Mouse (Mus musculus) midbrain, embryonic 13.5 days (tissue): Measurements from ENCODE around the gene Fbxo33. TPM values are rescaled to one million over a fixed set of nuclear protein-coding genes. Genes with fewer than 3 reads are reported as not detected.

Experiments
- ATAC-seq: fragments of 200-750 bp; cut with Nextera tagmentation; 2 replicates; pipeline ENCODE4 v1.8.0; 2017; ENCODE audit warnings: mild to moderate bottlenecking, moderate TSS enrichment, moderate library complexity
- H3K27ac ChIP-seq: fragments of 300-500 bp; sonication (generic); 2 replicates; pipeline ENCODE4 v1.5.1; 2015; ENCODE audit warnings: inconsistent platforms, mild to moderate bottlenecking, moderate library complexity
- H3K27me3 ChIP-seq: fragments of 300-500 bp; sonication (generic); 2 replicates; pipeline ENCODE4 v1.6.1; 2015; ENCODE audit warnings: mild to moderate bottlenecking, inconsistent platforms
- H3K36me3 ChIP-seq: fragments of 300-500 bp; sonication (generic); 2 replicates; pipeline ENCODE4 v1.6.1; 2015; ENCODE audit warnings: mild to moderate bottlenecking, inconsistent platforms
- H3K4me1 ChIP-seq: fragments of 300-500 bp; sonication (generic); replicated peaks from 2 replicates; pipeline ENCODE4 v1.6.1; 2015; ENCODE audit warnings: inconsistent platforms
- H3K4me2 ChIP-seq: fragments of 300-500 bp; sonication (generic); replicated peaks from 2 replicates; pipeline ENCODE4 v1.6.1; 2015; ENCODE audit warnings: moderate library complexity, mild to moderate bottlenecking, inconsistent platforms
- H3K4me3 ChIP-seq: fragments of 300-500 bp; sonication (generic); replicated peaks from 2 replicates; pipeline ENCODE4 v1.5.1; 2015; ENCODE audit warnings: mild to moderate bottlenecking, inconsistent platforms
- H3K9ac ChIP-seq: fragments of 300-500 bp; sonication (generic); replicated peaks from 2 replicates; pipeline ENCODE4 v1.6.1; 2015; ENCODE audit warnings: mild to moderate bottlenecking, inconsistent platforms
- H3K9me3 ChIP-seq: fragments of 300-500 bp; sonication (generic); 2 replicates; pipeline ENCODE4 v1.6.1; 2016; ENCODE audit warnings: mild to moderate bottlenecking, inconsistent platforms
- WGBS: fragments of 180-500 bp; shearing (Covaris S2); methylation state at CpG from one replicate; pipeline ENCODE4 v1.1.7; 2015; 5-methylcytosine and 5-hydroxymethylcytosine counted together
- microRNA-seq: library from miRNA; unstranded; fragments of <30 nt; microRNA quantifications from one replicate; pipeline ENCODE4, GENCODE M21; 2016
- polyA plus RNA-seq: library from polyadenylated mRNA; unstranded; fragments of >200 nt; fragmentation: Nextera tagmentation; extraction: Ambion mirVana; gene quantifications from 2 replicates; pipeline ENCODE4 v1.2.1, GENCODE M21; 2015

The Fbxo33 gene
- polyA plus RNA-seq, 1 experiment from 2014 or later = 8.0 TPM

DNA sequence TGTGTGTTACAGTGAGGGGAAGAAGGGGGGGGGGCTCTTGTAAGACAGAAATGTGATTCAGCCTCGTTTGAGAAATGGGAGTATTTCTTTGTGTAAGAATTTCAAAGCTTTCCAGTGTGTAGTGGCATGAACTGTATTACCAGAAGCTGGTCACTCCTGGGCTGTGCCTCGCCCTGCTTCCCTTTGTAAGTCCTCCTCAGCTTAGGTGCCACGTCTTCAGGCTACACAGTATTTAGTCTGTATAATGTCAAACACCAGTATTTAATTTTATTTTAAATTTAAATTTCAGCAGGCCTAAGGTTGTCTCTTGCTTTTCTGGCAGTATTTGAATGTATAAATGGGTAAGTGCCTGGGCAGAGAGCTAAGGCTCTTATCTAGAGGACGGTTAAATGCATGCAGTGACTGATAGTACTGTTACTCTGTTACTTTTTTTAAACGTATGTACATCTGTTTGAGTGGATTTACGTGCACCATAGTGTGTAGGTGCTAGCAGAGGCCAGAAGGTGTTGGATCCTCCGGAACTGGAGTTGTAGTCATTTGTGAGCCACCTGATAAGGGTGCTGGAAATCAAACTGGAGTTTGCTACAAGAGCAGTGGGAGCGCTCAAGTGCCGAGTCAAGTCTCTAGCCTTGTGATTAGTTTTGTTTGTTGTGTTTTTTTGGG is 25.1 kb downstream of the Fbxo33 start:
- Histone ChIP-seq H3K4me3 (no peak overlapping the region), H3K4me1 (no peaks in the 10 kb centered on the region), H3K4me2 (no peak overlapping the region), H3K9me3 (no peaks in the 10 kb centered on the region), H3K27me3 (no peaks in the 10 kb centered on the region), H3K9ac (no peak overlapping the region), H3K27ac (no peak overlapping the region), H3K36me3 (peaks cover 41% of the 10 kb centered on the region)
- 88% methylated on average over 9 of the region's 9 CpGs for WGBS
- ATAC-seq = no peak

DNA sequence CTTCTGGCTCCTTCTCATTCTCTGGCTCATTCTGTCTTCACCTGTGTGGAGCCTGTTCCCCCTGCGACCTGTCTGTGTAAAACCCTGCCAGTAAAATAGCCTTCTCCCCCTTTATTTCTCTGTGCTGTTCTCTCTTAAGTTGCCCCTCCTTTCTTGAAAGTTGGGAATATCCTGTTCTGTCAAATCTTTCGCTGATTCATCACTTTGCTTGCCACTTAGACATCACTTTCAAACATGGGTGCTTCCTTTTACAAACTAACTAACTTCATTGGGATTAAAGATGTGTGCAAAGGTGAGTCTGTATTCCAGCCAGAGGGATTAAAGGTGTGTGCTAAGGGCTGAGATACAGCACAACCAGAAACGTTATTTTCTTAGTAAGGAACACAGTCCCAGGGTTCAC is 25.9 kb downstream of the Fbxo33 start:
- no peak overlapping the region for H3K27ac ChIP-seq
- no peak overlapping the region for H3K9ac ChIP-seq
- no peaks in the 10 kb centered on the region for H3K27me3 ChIP-seq
- no peaks in the 10 kb centered on the region for H3K4me1 ChIP-seq
- H3K36me3 ChIP-seq = peaks cover 37% of the 10 kb centered on the region
- no peak for ATAC-seq
- H3K4me2 ChIP-seq = no peak overlapping the region
- no peak overlapping the region for H3K4me3 ChIP-seq
- WGBS = 86% methylated on average over 3 of the region's 3 CpGs
- H3K9me3 ChIP-seq = no peaks in the 10 kb centered on the region

DNA sequence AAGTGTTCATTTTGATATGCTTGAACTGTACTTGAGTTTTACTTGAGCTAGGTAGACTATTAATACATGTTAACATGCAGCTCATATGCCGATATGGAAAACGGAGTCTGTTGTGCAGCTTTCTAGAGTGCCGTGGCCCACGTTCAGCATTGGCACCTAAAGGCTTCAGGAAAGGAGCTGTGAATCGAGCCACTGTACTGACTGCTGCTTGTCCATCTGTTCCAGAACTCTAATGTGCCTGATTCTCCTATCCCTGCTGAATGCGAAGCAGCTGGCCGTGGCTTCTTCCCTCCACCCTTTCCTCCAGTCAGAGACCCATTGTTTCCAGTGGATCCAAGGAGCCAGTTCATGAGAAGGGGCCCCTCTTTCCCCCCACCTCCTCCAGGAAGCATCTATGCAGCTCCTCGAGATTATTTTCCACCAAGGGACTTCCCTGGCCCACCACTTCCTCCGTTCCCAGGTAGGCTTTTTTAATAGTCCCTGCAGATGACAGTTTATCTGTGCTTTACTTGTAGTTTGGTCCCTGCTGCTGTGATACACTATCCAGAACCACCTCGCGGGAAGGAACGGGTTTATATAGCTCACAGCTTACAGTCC is 31.3 kb downstream of the Fbxo33 start:
- no peaks in the 10 kb centered on the region for H3K4me1 ChIP-seq
- H3K4me3 ChIP-seq = no peak overlapping the region
- no peak overlapping the region for H3K9ac ChIP-seq
- H3K36me3 ChIP-seq = peaks cover 59% of the 10 kb centered on the region
- no peaks in the 10 kb centered on the region for H3K9me3 ChIP-seq
- WGBS = 92% methylated on average over 12 of the region's 12 CpGs
- no peaks in the 10 kb centered on the region for H3K27me3 ChIP-seq
- ATAC-seq = no peak
- H3K27ac ChIP-seq = no peak overlapping the region
- H3K4me2 ChIP-seq = no peak overlapping the region

DNA sequence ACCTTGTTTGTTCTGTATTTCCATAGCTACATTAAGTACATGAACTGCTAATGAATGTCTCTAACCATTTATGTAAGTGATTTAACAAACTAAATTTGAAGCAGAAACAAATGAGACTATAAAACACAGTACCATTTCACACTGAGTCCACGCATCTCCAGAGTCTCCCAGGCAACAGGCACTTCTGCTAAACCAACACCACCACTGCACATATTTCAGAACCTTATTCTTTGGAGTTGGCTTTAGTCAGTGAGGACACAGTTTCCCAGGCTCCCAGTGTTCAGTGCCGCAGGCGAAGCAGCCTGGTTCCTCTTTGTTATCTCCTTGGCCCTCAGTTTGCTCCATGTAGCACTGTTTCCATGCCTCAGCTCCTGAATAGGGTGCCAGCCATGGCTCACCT is 41.7 kb downstream of the Fbxo33 start:
- Histone ChIP-seq H3K9ac (no peak overlapping the region), H3K27ac (no peak overlapping the region), H3K27me3 (no peaks in the 10 kb centered on the region), H3K4me3 (no peak overlapping the region), H3K4me2 (no peak overlapping the region), H3K9me3 (no peaks in the 10 kb centered on the region), H3K36me3 (peaks cover 70% of the 10 kb centered on the region), H3K4me1 (no peaks in the 10 kb centered on the region)
- WGBS = 94% methylated on average over 3 of the region's 3 CpGs
- 0 out of 2 replicates have a peak, but pooled peaks have one; percentile 24 for ATAC-seq

DNA sequence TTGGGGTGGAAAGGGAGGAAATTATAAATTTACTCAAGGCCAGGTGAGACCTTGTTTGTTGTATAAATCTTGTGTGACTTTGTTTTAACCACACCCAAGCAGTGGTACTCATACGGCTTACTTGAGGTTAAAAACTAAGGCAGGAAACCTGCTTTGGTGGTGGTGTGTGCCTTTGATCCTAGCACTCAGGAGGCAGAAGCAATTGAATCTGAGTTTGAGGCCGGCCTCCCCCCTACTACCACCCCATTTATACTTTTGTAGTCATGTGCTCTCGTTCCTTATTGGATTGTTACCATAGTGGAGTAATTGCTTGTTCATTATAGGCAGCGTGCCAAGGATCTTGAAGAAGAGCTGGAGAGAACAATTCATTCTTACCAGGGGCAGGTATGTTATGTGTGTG is 49.6 kb downstream of the Fbxo33 start:
- Histone ChIP-seq H3K9me3 (no peaks in the 10 kb centered on the region), H3K9ac (no peak overlapping the region), H3K27ac (no peak overlapping the region), H3K4me1 (no peaks in the 10 kb centered on the region), H3K27me3 (no peaks in the 10 kb centered on the region), H3K36me3 (peaks cover 37% of the 10 kb centered on the region), H3K4me3 (no peak overlapping the region), H3K4me2 (no peak overlapping the region)
- no peak for ATAC-seq
- 93% methylated on average over 4 of the region's 4 CpGs for WGBS

DNA sequence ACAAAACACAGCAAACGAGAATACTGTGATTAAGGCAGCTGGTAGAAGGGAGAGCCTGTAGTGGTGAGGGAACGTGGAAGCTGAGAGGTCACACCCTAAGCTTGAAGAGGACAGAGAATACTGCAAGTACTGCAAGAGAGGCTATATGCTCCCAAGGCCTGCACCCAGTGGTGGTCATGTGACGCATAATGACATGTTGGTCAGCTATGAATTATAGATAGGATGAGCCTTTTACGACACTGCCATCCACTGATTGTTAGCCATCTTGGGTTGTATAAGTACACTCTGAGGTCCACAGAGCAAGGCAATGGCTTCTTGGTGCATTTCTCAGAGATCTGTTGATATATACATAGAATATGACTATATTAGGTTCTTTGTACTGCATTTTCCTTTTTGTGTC is 53.0 kb downstream of the Fbxo33 start:
- no peak for ATAC-seq
- Histone ChIP-seq H3K9me3 (no peaks in the 10 kb centered on the region), H3K9ac (no peak overlapping the region), H3K4me1 (no peaks in the 10 kb centered on the region), H3K36me3 (peaks cover 53% of the 10 kb centered on the region), H3K4me3 (no peak overlapping the region), H3K27ac (no peak overlapping the region), H3K27me3 (no peaks in the 10 kb centered on the region), H3K4me2 (no peak overlapping the region)
- 95% methylated on average over 4 of the region's 4 CpGs for WGBS

DNA sequence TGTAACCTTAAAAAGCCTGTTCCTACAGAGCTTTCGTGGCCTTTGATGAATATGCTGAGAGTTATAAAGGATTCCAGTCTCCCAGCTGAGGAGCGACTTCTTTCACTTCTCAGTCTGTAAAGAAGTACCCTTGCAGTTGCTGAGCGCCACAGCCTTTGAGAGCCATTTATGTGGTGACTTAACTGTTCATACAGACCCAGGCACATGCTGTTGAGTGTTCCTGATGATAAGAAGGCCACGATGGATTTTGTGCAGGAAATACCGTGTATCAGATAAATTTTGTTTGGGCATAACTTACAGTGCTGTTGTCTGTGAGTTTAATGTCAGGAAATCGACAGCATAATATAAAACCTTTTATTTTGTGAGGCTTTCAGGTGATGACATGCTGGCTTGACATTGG is 55.0 kb downstream of the Fbxo33 start:
- H3K36me3 ChIP-seq = peaks cover 54% of the 10 kb centered on the region
- WGBS = 92% methylated on average over 6 of the region's 6 CpGs

DNA sequence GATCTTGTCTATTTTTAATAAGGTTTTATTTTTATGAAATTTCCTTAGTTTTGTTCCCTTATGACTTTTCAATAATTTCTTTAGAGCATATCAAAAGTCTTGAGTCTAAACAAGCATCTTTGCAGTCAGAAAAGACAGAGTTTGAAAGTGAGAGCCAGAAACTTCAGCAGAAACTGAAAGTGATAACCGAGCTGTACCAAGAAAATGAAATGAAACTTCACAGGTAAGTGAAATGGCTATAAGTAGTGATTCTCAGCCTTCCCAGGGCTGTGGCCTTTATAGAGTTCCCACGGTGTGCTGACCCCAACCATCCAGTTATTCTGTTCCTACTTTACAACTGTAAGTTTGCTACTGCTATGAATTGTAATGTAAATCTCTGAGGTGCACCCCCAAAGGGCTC is 56.7 kb downstream of the Fbxo33 start:
- Histone ChIP-seq H3K4me3 (no peak overlapping the region), H3K4me2 (no peak overlapping the region), H3K9ac (no peak overlapping the region), H3K36me3 (peaks cover 60% of the 10 kb centered on the region), H3K4me1 (no peaks in the 10 kb centered on the region), H3K9me3 (no peaks in the 10 kb centered on the region), H3K27me3 (no peaks in the 10 kb centered on the region), H3K27ac (no peak overlapping the region)
- ATAC-seq = no peak
- 92% methylated on average over 2 of the region's 2 CpGs for WGBS

More for the DNA sequence above, 55.0 kb downstream of the Fbxo33 start:
- H3K4me1 ChIP-seq = no peaks in the 10 kb centered on the region
- H3K27ac ChIP-seq = no peak overlapping the region
- no peak for ATAC-seq
- H3K9ac ChIP-seq = no peak overlapping the region
- H3K4me3 ChIP-seq = no peak overlapping the region
- H3K9me3 ChIP-seq = no peaks in the 10 kb centered on the region
- H3K4me2 ChIP-seq = no peak overlapping the region
- no peaks in the 10 kb centered on the region for H3K27me3 ChIP-seq

DNA sequence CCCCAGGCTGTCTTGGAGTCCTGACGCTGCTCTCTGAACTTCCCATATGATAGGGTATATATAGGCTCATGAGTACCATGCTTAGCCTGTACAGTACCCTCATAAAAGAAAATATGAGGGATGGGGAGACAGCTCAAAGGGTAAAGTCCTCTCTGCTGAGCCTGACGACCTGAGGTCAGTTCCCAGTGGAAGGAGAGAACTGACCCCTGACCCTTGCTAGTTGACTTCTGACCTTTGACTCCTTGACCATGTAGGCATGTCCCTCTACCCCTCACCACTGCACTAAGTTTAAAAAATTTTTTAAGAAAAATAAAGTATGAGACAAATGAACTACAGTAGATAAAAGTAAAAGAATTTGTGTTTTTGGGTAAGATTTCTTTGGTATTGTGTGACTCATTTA is 58.4 kb downstream of the Fbxo33 start:
- no peak overlapping the region for H3K9ac ChIP-seq
- ATAC-seq = no peak
- no peaks in the 10 kb centered on the region for H3K9me3 ChIP-seq
- 56% methylated on average over 2 of the region's 2 CpGs for WGBS
- H3K27me3 ChIP-seq = no peaks in the 10 kb centered on the region
- no peaks in the 10 kb centered on the region for H3K4me1 ChIP-seq
- peaks cover 69% of the 10 kb centered on the region for H3K36me3 ChIP-seq
- no peak overlapping the region for H3K4me2 ChIP-seq
- H3K27ac ChIP-seq = no peak overlapping the region
- no peak overlapping the region for H3K4me3 ChIP-seq

Small RNA genes within 50 kb of the gene (microRNA-seq; reads per million reads assigned to microRNA genes)
- gene Gm27284 = not detected

Other genes with a start within 250 kb of the Fbxo33 start
- gene Sec23a, start 207.7 kb downstream of the Fbxo33 start, polyA plus RNA-seq = 104 and 107 TPM in 2 replicates
- 17.9 and 18.2 TPM in 2 replicates for gene Gemin2, start 206.3 kb downstream of the Fbxo33 start, polyA plus RNA-seq
- gene Trappc6b, start 158.3 kb downstream of the Fbxo33 start, polyA plus RNA-seq = 146 and 161 TPM in 2 replicates
- gene Pnn, start 152.8 kb downstream of the Fbxo33 start, polyA plus RNA-seq = 109 and 120 TPM in 2 replicates
- 38.4 and 40.0 TPM in 2 replicates for gene Mia2, start 123.9 kb downstream of the Fbxo33 start, polyA plus RNA-seq